Mouse (Mus musculus) cerebellum, adult 2 months (tissue): Measurements from ENCODE around the gene Fgd1.

ENCODE experiments used
- CTCF ChIP-seq: fragments of 200-500 bp; IDR thresholded peaks from 2 replicates; pipeline ENCODE4 v1.5.1; 2011; ENCODE audit warnings: low read depth, mild to moderate bottlenecking, control low read depth, low read length, moderate library complexity, borderline replicate concordance; ENCODE audit not compliant: insufficient read depth
- POLR2A ChIP-seq: fragments of 200-500 bp; IDR thresholded peaks from 2 replicates; pipeline ENCODE4 v1.6.1; 2011; ENCODE audit warnings: low read length, control low read depth, borderline replicate concordance; ENCODE audit not compliant: insufficient read depth

DNA sequence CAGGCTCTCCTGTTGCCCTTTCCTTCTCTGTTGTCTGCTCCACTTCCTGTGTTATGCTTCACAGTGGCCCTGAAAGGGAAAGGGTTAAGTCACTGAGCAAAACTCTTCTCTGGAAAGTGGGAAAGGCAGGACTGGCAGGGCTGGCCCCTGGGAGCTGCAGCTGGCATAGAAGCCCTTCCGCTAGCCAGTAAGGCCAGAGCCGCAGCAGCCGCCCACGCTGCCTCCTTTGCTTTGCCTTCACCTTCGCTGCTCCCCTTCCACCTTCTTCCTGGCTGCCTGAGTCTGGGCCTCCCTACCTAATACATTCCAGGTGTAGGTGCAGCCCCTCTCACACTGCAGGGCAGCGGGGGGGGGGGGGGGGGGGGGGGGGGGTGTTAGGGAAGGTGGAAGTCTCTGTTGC, 8.5 kb downstream of the Fgd1 start:
- TF ChIP-seq CTCF (no peak), POLR2A (no peak)
